Mouse (Mus musculus) midbrain, embryonic 15.5 days (tissue): Measurements from ENCODE around the gene Notch1. TPM values are rescaled to one million over a fixed set of nuclear protein-coding genes. Genes with fewer than 3 reads are reported as not detected.

Source experiments
- ATAC-seq: fragments of 200-750 bp; cut with Nextera tagmentation; replicated peaks from 2 replicates; pipeline ENCODE4 v1.8.0; 2017; ENCODE audit warnings: moderate TSS enrichment
- H3K27ac ChIP-seq: fragments of 300-500 bp; sonication (generic); 2 replicates; pipeline ENCODE4 v1.5.1; 2015; ENCODE audit warnings: mild to moderate bottlenecking, inconsistent platforms
- H3K27me3 ChIP-seq: fragments of 300-500 bp; sonication (generic); replicated peaks from 2 replicates; pipeline ENCODE4 v1.6.1; 2015; ENCODE audit warnings: inconsistent platforms
- H3K36me3 ChIP-seq: fragments of 300-500 bp; sonication (generic); replicated peaks from 2 replicates; pipeline ENCODE4 v1.6.1; 2015; ENCODE audit warnings: inconsistent platforms
- H3K4me1 ChIP-seq: fragments of 300-500 bp; sonication (generic); 2 replicates; pipeline ENCODE4 v1.6.1; 2015; ENCODE audit warnings: inconsistent platforms
- H3K4me2 ChIP-seq: fragments of 300-500 bp; sonication (generic); 2 replicates; pipeline ENCODE4 v1.6.1; 2015; ENCODE audit warnings: inconsistent platforms, mild to moderate bottlenecking, moderate library complexity
- H3K4me3 ChIP-seq: fragments of 300-500 bp; sonication (generic); 2 replicates; pipeline ENCODE4 v1.5.1; 2015; ENCODE audit warnings: mild to moderate bottlenecking, inconsistent platforms
- H3K9ac ChIP-seq: fragments of 300-500 bp; sonication (generic); 2 replicates; pipeline ENCODE4 v1.6.1; 2015; ENCODE audit warnings: mild to moderate bottlenecking, inconsistent platforms
- H3K9me3 ChIP-seq: fragments of 300-500 bp; sonication (generic); 2 replicates; pipeline ENCODE4 v1.6.1; 2016; ENCODE audit warnings: inconsistent platforms
- WGBS: fragments of 180-500 bp; shearing (Covaris S2); methylation state at CpG from one replicate; pipeline ENCODE4 v1.1.7; 2015; ENCODE audit warnings: mixed read lengths; 5-methylcytosine and 5-hydroxymethylcytosine counted together
- polyA plus RNA-seq: library from polyadenylated mRNA; unstranded; fragments of >200 nt; fragmentation: Nextera tagmentation; extraction: Ambion mirVana; gene quantifications from 2 replicates; pipeline ENCODE4 v1.2.1, GENCODE M21; 2015

The Notch1 gene
- polyA plus RNA-seq, 1 experiment from 2014 or later = 15.6 TPM

DNA sequence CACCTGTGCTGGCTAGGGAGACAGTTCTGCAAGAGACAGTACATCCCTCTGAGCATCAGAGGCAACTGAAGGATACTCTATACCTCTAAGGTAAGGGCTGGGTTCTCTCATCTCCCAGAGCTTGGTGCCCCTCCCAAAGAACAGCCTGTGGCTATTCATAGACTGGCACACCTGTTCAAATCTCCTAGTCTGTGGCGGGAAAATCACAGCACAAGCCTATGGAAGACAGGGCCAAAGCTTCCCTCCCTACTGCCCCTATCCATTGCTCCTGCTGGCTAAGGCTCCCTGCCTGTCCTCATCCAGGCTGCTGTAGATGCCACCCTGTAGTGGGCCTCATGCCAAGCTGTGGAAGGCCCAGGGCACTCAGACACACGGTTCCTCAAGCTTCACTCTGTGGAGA, 20.8 kb downstream of the Notch1 start:
- Histone ChIP-seq H3K4me1 (peaks cover 86% of the 10 kb centered on the region), H3K4me2 (no peak overlapping the region), H3K27ac (peak overlapping the region; percentile 45; the same call in 1 of the 2 replicates), H3K27me3 (no peaks in the 10 kb centered on the region), H3K9ac (no peak overlapping the region), H3K9me3 (no peaks in the 10 kb centered on the region), H3K36me3 (no peaks in the 10 kb centered on the region), H3K4me3 (no peak overlapping the region)
- WGBS = 72% methylated on average over 2 of the region's 2 CpGs
- no peak for ATAC-seq

DNA sequence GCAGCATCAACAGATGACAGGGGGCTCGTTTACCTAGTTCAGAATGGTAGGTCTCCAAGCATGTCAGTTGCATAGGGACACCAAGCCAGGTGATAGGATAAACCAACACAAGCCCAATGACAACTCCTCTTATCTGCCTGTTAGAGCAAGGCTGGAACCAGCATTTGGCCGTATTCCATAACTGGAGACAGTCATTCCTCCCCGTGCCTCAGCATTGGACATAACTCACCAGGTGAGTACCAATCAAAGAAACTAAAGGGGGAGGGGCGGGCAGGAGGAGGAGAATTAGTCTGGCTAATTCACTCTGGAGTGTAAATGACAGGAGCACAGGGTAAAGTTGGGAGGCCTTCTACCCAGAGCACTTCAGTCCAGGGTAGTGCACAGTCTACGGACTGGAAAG, 21.5 kb downstream of the Notch1 start:
- H3K4me1 ChIP-seq = peaks cover 85% of the 10 kb centered on the region
- H3K36me3 ChIP-seq = no peaks in the 10 kb centered on the region
- WGBS = 72% methylated on average over 5 of the region's 5 CpGs
- ATAC-seq = no peak
- H3K9ac ChIP-seq = no peak overlapping the region
- no peak overlapping the region for H3K4me2 ChIP-seq
- H3K27me3 ChIP-seq = no peaks in the 10 kb centered on the region
- no peak overlapping the region for H3K4me3 ChIP-seq
- no peaks in the 10 kb centered on the region for H3K9me3 ChIP-seq
- no peak overlapping the region; the same call in 1 of the 2 replicates for H3K27ac ChIP-seq

GRCm38 (mm10) chr2:26494396-26494795, 22.1 kb downstream of the Notch1 start:
- no peak for ATAC-seq
- Histone ChIP-seq H3K27ac (peak overlapping the region; percentile 10; the same call in 1 of the 2 replicates), H3K4me3 (no peak overlapping the region), H3K9ac (no peak overlapping the region), H3K4me1 (peaks cover 85% of the 10 kb centered on the region), H3K4me2 (no peak overlapping the region), H3K36me3 (no peaks in the 10 kb centered on the region), H3K9me3 (no peaks in the 10 kb centered on the region), H3K27me3 (no peaks in the 10 kb centered on the region)
- 69% methylated on average over 7 of the region's 7 CpGs for WGBS

- Histone ChIP-seq H3K9ac (no peak overlapping the region), H3K9me3 (no peaks in the 10 kb centered on the region), H3K4me2 (0 out of 2 replicates have a peak overlapping the region, but pooled peaks have one; percentile 19), H3K4me1 (peaks cover 86% of the 10 kb centered on the region), H3K36me3 (no peaks in the 10 kb centered on the region), H3K27ac (peak overlapping the region; percentile 46), H3K27me3 (no peaks in the 10 kb centered on the region), H3K4me3 (no peak overlapping the region)
- no peak for ATAC-seq
- 36% methylated on average over 9 of the region's 9 CpGs for WGBS
Measured at GRCm38 (mm10) chr2:26493021-26493781, 23.3 kb downstream of the Notch1 start.

DNA sequence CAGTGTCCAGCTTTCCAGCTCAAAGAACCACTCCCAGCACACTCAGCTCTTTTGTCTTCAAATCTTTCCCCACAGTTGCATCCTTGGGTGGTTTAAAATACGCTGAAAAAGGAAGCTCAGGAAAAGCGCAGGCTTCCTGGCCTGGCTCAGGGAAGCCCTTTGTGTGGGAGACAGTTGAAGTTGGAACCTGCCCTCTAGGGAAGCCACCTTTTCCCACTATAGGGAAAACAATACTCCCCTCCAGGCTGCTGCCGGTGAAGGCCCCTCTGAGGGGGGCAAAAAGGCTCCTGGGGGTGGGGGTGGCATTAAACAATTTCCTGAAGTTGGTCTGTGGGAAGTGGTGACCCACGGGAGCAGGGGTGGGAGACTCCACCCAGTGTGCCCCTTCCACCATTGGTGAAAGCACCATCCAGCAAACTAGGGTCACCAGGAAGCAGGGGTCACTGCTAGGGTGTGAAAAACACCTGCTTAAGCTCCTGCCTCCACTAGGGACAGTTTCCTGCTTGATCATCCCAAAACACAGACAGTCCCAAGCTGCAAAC, 25.6 kb downstream of the Notch1 start:
- WGBS = 20% methylated on average over 4 of the region's 4 CpGs
- Histone ChIP-seq H3K9me3 (no peaks in the 10 kb centered on the region), H3K4me3 (no peak overlapping the region), H3K36me3 (no peaks in the 10 kb centered on the region), H3K4me1 (peaks cover 86% of the 10 kb centered on the region), H3K27ac (peak overlapping the region; percentile 87), H3K9ac (no peak overlapping the region), H3K4me2 (no peak overlapping the region), H3K27me3 (no peaks in the 10 kb centered on the region)
- ATAC-seq = no peak

- H3K4me1 ChIP-seq = peaks cover 95% of the 10 kb centered on the region
- no peak overlapping the region for H3K4me3 ChIP-seq
- no peak for ATAC-seq
- no peaks in the 10 kb centered on the region for H3K36me3 ChIP-seq
- H3K27ac ChIP-seq = peak overlapping the region; percentile 87
- no peaks in the 10 kb centered on the region for H3K27me3 ChIP-seq
- no peak overlapping the region for H3K9ac ChIP-seq
- H3K4me2 ChIP-seq = 0 out of 2 replicates have a peak overlapping the region, but pooled peaks have one; percentile 29
- H3K9me3 ChIP-seq = no peaks in the 10 kb centered on the region
- 48% methylated on average over 9 of the region's 9 CpGs for WGBS
Measured at GRCm38 (mm10) chr2:26488535-26489135, 27.8 kb downstream of the Notch1 start.

DNA sequence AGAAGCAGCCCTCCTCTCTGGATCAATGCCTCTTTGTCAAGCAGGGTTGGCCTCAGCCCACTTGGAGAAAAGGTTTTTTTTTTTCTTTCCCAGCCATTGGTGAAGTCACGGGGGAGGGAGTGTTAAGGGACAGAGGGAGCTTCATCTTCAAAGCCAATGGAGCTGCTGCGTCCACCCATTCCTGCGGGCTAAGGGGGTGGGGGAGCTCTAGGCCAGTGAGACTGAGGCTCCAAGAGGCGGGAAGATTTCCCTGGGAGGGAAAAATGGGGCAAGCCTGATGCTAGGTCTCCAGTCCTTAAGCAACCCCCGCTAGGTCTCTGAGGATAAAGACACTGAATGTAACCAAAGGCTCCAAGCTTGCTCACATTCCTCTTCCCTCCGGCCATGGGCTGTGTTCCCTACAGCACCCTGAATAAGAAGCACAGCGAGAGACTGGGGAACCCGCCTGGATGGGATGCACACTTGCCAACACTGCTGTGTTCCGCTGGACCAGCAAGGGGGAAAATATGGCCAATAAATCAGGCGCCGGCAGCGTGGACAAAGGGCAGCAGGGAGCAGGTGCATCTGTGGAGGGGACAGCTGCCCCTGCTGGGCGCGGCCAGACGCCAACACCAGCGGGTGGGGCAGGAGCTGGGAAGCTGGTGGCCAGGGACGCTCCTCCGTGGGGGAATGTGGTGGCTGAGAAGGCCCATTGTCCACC, 29.0 kb downstream of the Notch1 start:
- 7% methylated on average over 18 of the region's 18 CpGs for WGBS
- peak; percentile 42 for ATAC-seq
- H3K27ac ChIP-seq = peak overlapping the region; percentile 87
- peaks cover 95% of the 10 kb centered on the region for H3K4me1 ChIP-seq
- no peak overlapping the region for H3K4me3 ChIP-seq
- no peaks in the 10 kb centered on the region for H3K36me3 ChIP-seq
- no peaks in the 10 kb centered on the region for H3K9me3 ChIP-seq
- no peaks in the 10 kb centered on the region for H3K27me3 ChIP-seq
- peak overlapping the region; percentile 29 for H3K4me2 ChIP-seq
- no peak overlapping the region; the same call in 1 of the 2 replicates for H3K9ac ChIP-seq

DNA sequence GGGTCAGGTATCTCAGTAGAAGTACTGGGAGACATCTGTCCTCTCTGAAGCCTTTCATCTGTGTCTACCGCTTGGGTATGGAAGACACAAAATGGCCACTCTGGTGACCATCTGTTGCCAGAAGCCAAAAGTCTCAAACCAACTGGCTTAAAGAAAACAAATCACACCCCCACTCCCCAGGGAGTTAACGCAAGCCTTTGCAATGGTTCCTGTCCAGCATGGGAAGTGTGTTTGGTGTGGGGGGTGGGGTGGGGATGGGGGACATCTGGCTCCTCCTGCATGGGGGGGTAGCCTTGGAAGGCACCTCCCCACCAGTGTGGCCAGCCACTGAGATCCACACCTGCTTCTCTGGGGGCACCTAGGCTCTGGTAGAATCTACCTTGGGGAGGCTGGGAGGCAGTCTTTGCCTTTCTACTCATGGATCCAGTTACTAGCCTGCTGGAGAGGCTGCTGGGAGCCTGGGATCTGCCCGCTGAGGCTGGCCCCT, 29.6 kb downstream of the Notch1 start:
- Histone ChIP-seq H3K4me2 (peak overlapping the region; percentile 29), H3K27me3 (no peaks in the 10 kb centered on the region), H3K4me3 (no peak overlapping the region), H3K36me3 (no peaks in the 10 kb centered on the region), H3K4me1 (peaks cover 95% of the 10 kb centered on the region), H3K9me3 (no peaks in the 10 kb centered on the region), H3K27ac (peak overlapping the region; percentile 87), H3K9ac (no peak overlapping the region)
- no peak for ATAC-seq
- WGBS = 5% methylated on average over 3 of the region's 3 CpGs

DNA sequence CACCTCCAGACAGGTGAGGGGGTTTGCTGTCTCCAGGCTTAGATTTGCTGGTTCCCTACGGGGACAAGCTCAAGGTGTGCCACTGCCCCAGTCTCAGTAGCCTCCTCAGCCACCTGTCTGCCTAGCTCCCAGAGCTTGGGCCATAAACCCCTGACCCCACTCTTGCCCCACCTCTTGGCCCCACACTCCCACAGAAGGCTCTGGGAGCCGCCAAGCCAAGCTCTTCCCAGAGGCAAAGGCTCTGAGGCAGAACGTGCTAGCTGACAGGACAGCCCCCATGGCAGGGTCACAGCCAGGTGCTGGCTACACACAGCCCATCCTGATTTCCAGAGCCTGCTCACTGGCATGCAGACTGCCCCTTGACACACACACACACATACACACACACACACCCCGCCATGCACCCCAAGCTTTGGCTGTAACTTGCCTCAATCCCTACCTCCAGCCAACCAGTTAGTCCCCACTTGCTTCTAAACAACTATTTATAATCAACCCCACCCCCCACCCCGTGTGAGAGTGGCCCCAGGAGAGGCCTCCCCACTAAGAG, 30.1 kb downstream of the Notch1 start:
- peak; percentile 11 for ATAC-seq
- WGBS = 14% methylated on average over 5 of the region's 5 CpGs
- no peaks in the 10 kb centered on the region for H3K9me3 ChIP-seq

DNA sequence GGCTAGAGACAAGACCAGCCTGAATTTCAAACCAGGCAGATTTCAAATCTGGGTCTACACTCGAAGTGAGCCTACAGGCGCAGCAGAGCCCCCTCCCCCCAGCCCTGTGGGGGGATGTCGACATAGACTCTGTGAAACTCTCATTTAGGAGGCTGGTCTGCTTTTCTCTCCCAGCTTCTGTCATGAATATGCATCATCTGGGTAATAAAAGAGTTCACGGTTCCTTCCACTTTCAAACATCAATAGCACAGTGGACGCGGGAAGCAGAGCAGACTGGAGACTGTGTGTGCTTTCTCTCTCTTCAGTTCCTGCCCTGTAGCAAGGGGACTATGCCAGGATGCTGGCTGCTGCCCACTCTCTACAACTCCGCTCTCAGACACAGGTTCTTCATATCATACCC, 30.8 kb downstream of the Notch1 start:
- Histone ChIP-seq H3K27ac (peak overlapping the region; percentile 87), H3K36me3 (no peaks in the 10 kb centered on the region), H3K9me3 (no peaks in the 10 kb centered on the region), H3K27me3 (no peaks in the 10 kb centered on the region), H3K9ac (no peak overlapping the region; the same call in 1 of the 2 replicates), H3K4me2 (peak overlapping the region; percentile 29), H3K4me1 (peaks cover 88% of the 10 kb centered on the region), H3K4me3 (no peak overlapping the region)
- ATAC-seq = peak; percentile 53
- 6% methylated on average over 7 of the region's 7 CpGs for WGBS

More for the DNA sequence above, 30.1 kb downstream of the Notch1 start:
- Histone ChIP-seq H3K4me2 (peak overlapping the region; percentile 29), H3K27ac (peak overlapping the region; percentile 87), H3K36me3 (no peaks in the 10 kb centered on the region), H3K4me1 (peaks cover 95% of the 10 kb centered on the region), H3K27me3 (no peaks in the 10 kb centered on the region), H3K4me3 (no peak overlapping the region), H3K9ac (no peak overlapping the region; the same call in 1 of the 2 replicates)

DNA sequence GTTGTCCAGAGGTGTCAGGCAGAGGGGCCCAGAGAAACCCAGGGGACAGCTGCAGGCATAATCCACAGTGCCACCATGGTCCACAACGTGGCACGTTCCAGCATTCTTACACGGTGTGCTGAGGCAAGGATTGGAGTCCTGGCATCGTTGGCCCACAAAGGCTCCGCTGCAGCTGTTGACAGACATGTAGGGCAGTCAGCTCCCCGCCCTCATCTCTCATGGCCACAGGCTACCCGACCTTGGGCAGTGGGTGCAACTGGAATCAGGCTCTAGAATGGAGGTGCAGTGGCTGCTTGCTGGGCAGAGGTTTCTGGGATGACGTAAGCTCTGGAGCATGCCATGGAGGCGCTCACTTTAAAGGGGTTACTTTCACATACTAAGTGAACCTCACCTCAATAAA, 31.2 kb downstream of the Notch1 start:
- peak overlapping the region; percentile 87 for H3K27ac ChIP-seq
- no peak overlapping the region for H3K4me3 ChIP-seq
- WGBS = 31% methylated on average over 9 of the region's 9 CpGs
- H3K9me3 ChIP-seq = no peaks in the 10 kb centered on the region
- no peaks in the 10 kb centered on the region for H3K36me3 ChIP-seq
- H3K9ac ChIP-seq = no peak overlapping the region
- no peaks in the 10 kb centered on the region for H3K27me3 ChIP-seq
- H3K4me2 ChIP-seq = peak overlapping the region; percentile 29
- H3K4me1 ChIP-seq = peaks cover 84% of the 10 kb centered on the region
- ATAC-seq = peak; percentile 25; the same call in 1 of the 2 replicates
